Comparison of ENCODE assay signal across 9 mouse cellular contexts in the genomic region with DNA sequence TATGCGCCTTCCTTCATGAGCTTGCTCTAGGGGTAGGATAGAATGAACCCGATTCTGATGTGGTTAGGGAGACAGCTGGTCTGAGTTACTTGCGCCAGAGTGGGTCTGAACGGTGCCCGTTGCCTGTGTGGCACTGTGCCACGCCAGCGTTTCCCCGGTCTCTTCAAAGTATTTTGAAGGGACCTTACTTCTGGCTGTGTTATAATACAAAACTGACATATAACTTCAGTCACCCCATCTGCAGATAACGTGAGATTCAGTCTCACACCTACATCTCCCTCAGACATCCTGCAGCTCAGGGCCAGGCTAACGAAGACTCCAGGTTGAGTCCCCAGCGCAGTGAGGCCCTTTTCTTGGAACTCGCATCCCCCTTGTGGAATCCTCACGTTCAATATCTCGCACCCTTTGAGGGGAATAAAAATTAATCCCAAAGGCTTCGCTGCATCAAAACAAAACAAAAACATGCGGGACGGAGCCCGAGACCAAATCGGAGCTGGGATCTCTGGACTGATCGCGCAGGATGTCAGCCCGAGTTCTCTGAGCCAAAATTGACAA. TPM values are rescaled to one million over a fixed set of nuclear protein-coding genes. Genes with fewer than 3 reads are reported as not detected.
DNase-seq lines count a peak whose midpoint lies in the region; ATAC-seq and TF ChIP-seq lines count a peak whose summit lies in the region.
"Had no signal": no experiment of that assay in that cellular context is flagged by ENCODE, and none has a peak within 500 bp of the region (broad histone marks: within the 10 kb centered on the region; RNA-seq: fewer than 3 reads in every experiment).

No protein-coding gene starts in this region.

- no peak for TF ChIP-seq CTCF in liver, postnatal 0 days (IDR thresholded peaks at IDR 0.05; ENCODE audit: low read depth)
- TF ChIP-seq CTCF in left cerebral cortex, adult 2 months (IDR thresholded peaks at IDR 0.05): no peak

- no peaks in the 10 kb centered on the region for H3K36me3 ChIP-seq in neural tube, embryonic 11.5 days (ENCODE audit: control insufficient read depth, insufficient read depth, low read length)
- H3K36me3 ChIP-seq in limb, embryonic 13.5 days: no peaks in the 10 kb centered on the region
- no peaks in the 10 kb centered on the region for H3K36me3 ChIP-seq in liver, postnatal 0 days (replicated peaks; ENCODE audit: insufficient read depth, low read length)

- WGBS in neural tube, embryonic 11.5 days: 1% methylated on average over 22 of the region's 22 CpGs
- WGBS in limb, embryonic 13.5 days: 1% methylated on average over 22 of the region's 22 CpGs
- WGBS in liver, postnatal 0 days (ENCODE audit: insufficient replicate concordance): 5% methylated on average over 22 of the region's 22 CpGs

- H3K9ac ChIP-seq in neural tube, embryonic 11.5 days (ENCODE audit: low read length): no peak overlapping the region
- no peak overlapping the region for H3K9ac ChIP-seq in limb, embryonic 13.5 days
- no peak overlapping the region for H3K9ac ChIP-seq in liver, postnatal 0 days (replicated peaks)

- no peak overlapping the region for H3K4me3 ChIP-seq in neural tube, embryonic 11.5 days (ENCODE audit: low read depth, low read length)
- H3K4me3 ChIP-seq in limb, embryonic 13.5 days: peak overlapping the region; percentile 48
- H3K4me3 ChIP-seq in liver, postnatal 0 days (ENCODE audit: low read depth, low read length): no peak overlapping the region
- no peak overlapping the region for H3K4me3 ChIP-seq in left cerebral cortex, adult 2 months

- peak; percentile 25 to 55 for DNase-seq in cerebellum, adult 18-20 months
- no peak for DNase-seq in cerebellum, adult 11 months
- peak; percentile 57 for DNase-seq in neural tube, embryonic 11.5 days (ENCODE audit: low spot score)
- DNase-seq in neural tube, embryonic 10.5 days (ENCODE audit: extremely low spot score, low spot score): no peak
- no peak for DNase-seq in layer of hippocampus, postnatal 25 days (ENCODE audit: extremely low spot score in 1 of 2, low spot score in 1 of 2)
- DNase-seq in liver, postnatal 0 days: no peak
- no peak for DNase-seq in left cerebral cortex, adult 2 months (ENCODE audit: extremely low spot score in 1 of 2, low spot score in 2 of 2)
- DNase-seq: kidney, postnatal 10 days had no signal

- ATAC-seq in neural tube, embryonic 11.5 days (ENCODE audit: insufficient read depth, low FRiP score, low TSS enrichment): no peak; the same call in 1 of the 2 replicates
- no peak for ATAC-seq in limb, embryonic 13.5 days (ENCODE audit: low FRiP score, low read depth)
- no peak for ATAC-seq in liver, postnatal 0 days

- no peak for TF ChIP-seq EP300 in liver, postnatal 0 days (IDR thresholded peaks at IDR 0.05; ENCODE audit: low read depth)

- H3K27me3 ChIP-seq in neural tube, embryonic 11.5 days (ENCODE audit: control insufficient read depth, insufficient read depth, low read length): peaks cover 78% of the 10 kb centered on the region
- H3K27me3 ChIP-seq in limb, embryonic 13.5 days: peaks cover 87% of the 10 kb centered on the region
- H3K27me3 ChIP-seq in liver, postnatal 0 days (ENCODE audit: insufficient read depth, low read length): peaks cover 71% of the 10 kb centered on the region

- intact Hi-C loops in left cerebral cortex, adult 2 months (cut with DNase I): no loop called here

- peaks cover 20% of the 10 kb centered on the region for H3K4me1 ChIP-seq in neural tube, embryonic 11.5 days (ENCODE audit: control insufficient read depth, insufficient read depth, low read length)
- H3K4me1 ChIP-seq in limb, embryonic 13.5 days: peaks cover 35% of the 10 kb centered on the region
- H3K4me1 ChIP-seq in liver, postnatal 0 days (ENCODE audit: insufficient read depth): peaks cover 9% of the 10 kb centered on the region; the same call in 1 of the 2 replicates

- no peaks in the 10 kb centered on the region for H3K9me3 ChIP-seq in neural tube, embryonic 11.5 days (ENCODE audit: control insufficient read depth, low read length)
- H3K9me3 ChIP-seq in limb, embryonic 13.5 days: no peaks in the 10 kb centered on the region
- H3K9me3 ChIP-seq in liver, postnatal 0 days (ENCODE audit: low read length): no peaks in the 10 kb centered on the region

- H3K27ac ChIP-seq in neural tube, embryonic 11.5 days (ENCODE audit: low read depth, low read length): no peak overlapping the region
- H3K27ac ChIP-seq in limb, embryonic 13.5 days: no peak overlapping the region
- H3K27ac ChIP-seq in liver, postnatal 0 days (ENCODE audit: low read depth): no peak overlapping the region
- H3K27ac ChIP-seq in left cerebral cortex, adult 2 months: no peak overlapping the region

- H3K4me2 ChIP-seq in neural tube, embryonic 11.5 days (ENCODE audit: low read depth): peak overlapping the region; percentile 24; the same call in 1 of the 2 replicates
- peak overlapping the region; percentile 74 for H3K4me2 ChIP-seq in limb, embryonic 13.5 days (replicated peaks)
- H3K4me2 ChIP-seq in liver, postnatal 0 days (ENCODE audit: low read depth, low read length): no peak overlapping the region

RNA-seq across cellular contexts. Expression of a gene that starts 1.7 kb away (rescaled TPM):
- polyA plus RNA-seq in neural tube, embryonic 11.5 days (2014; fragmentation: Nextera tagmentation; extraction: Ambion mirVana): not detected in 2 replicates
- 0.28 and 0.71 TPM in 2 replicates for polyA plus RNA-seq in limb, embryonic 13.5 days (2015; fragmentation: Nextera tagmentation; extraction: Ambion mirVana)
- 1 to 10 TPM; 1.3 TPM for total RNA-seq in layer of hippocampus, postnatal 25 days (2021)
- polyA plus RNA-seq in liver, postnatal 0 days (2015; fragmentation: Nextera tagmentation; extraction: Ambion mirVana): not detected in 2 replicates
- total RNA-seq in left cerebral cortex, adult 2 months (2021): under 1 TPM in 1 of 2 experiments, not detected in 1; 0.16 TPM

RNA-seq across cellular contexts. Expression of a gene that starts 29.8 kb away (rescaled TPM):
- 52.4 and 55.2 TPM in 2 replicates for polyA plus RNA-seq in neural tube, embryonic 11.5 days (2014; fragmentation: Nextera tagmentation; extraction: Ambion mirVana)
- polyA plus RNA-seq in limb, embryonic 13.5 days (2015; fragmentation: Nextera tagmentation; extraction: Ambion mirVana): 52.0 and 56.0 TPM in 2 replicates
- total RNA-seq in layer of hippocampus, postnatal 25 days (2021): 10 to 100 TPM; 69.2 to 98.9 TPM
- 12.5 and 13.9 TPM in 2 replicates for polyA plus RNA-seq in liver, postnatal 0 days (2015; fragmentation: Nextera tagmentation; extraction: Ambion mirVana)
- 100 to 1,000 TPM; 108 to 110 TPM for total RNA-seq in left cerebral cortex, adult 2 months (2021)

Comparison
In these comparisons a context has a peak if more than half of its experiments do, and no peak if none do; other contexts are left out.
1. DNase-seq: peak in cerebellum, adult 18-20 months (2 of 2) and neural tube, embryonic 11.5 days (single experiment); none in cerebellum, adult 11 months (single experiment), neural tube, embryonic 10.5 days (single experiment), layer of hippocampus, postnatal 25 days (0 of 2), liver, postnatal 0 days (single experiment) and left cerebral cortex, adult 2 months (0 of 2).